Mouse (Mus musculus) heart, postnatal 25 days (tissue): ENCODE measurements around the gene Actr10. TPM values are rescaled to one million over a fixed set of nuclear protein-coding genes. Genes with fewer than 3 reads are reported as not detected.

ENCODE experiments used
- DNase-seq: peaks from one replicate; pipeline ENCODE4 v3.0.0; 2022; ENCODE audit warnings: low spot score
- intact Hi-C: fragments of 180-260 bp; cut with DNase I; formaldehyde crosslinking; loops from one replicate; pipeline ENCODE4 v1.15.1; 2025
- total RNA-seq, 2 experiments: library from RNA; stranded (reverse); gene quantifications; 2 replicates each; pipeline ENCODE4 v1.2.3; 2021

The Actr10 gene
- total RNA-seq, 2 experiments from 2014 or later = 133 to 135 TPM

DNA sequence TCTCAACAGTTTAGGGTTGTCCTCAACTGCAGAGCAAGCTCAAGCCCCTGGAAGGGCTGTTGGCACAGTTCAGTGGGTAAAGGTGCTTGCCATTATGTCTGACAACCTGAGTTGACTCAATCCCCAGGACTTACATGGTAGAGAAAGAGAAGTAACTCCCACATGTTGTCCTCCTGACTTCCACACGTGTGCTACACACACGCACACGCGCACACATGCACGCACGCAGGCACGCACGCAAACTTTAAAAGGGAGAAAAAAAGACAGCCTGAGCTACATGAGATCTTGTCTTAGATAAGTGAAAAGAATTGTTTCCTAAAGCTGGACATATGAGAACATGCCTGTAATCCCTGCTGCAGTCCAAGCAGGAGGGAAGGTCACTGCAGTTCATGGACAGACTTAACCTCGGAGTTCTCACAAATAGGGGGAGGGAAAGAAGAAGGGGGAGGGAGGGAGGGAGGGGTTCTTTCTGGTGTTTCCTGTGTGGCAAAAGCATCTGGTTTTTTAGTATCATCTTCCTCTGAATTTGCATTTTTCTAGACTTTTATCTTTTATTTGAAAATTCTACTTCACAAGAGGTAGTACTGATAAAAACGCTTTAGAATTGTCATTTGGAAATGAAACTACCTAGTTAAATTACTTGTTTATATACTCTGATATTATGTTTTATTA, 9.1 kb downstream of the Actr10 start:
- DNase-seq = no peak
- intact Hi-C loops = no loop called here

- DNase-seq = no peak
Observed at GRCm38 (mm10) chr12:70958640-70959039, 21.0 kb downstream of the Actr10 start.

GRCm38 (mm10) chr12:70967581-70967980, 29.9 kb downstream of the Actr10 start:
- DNase-seq = no peak
- intact Hi-C loops = loop anchor here (5.0 kb wide), 1 partner anchor 170 kb away; the partner anchor contains the start of genes 2700049A03Rik and Timm9

More at GRCm38 (mm10) chr12:70958640-70959039, 21.0 kb downstream of the Actr10 start:
- intact Hi-C loops = no loop called here

- peak; percentile 63 for DNase-seq
- intact Hi-C loops = loop anchor here (2.0 to 5.0 kb wide), 2 partner anchors 47 to 169 kb away; partner anchors contain the start of genes 2700049A03Rik, Arid4a and Timm9
Observed at GRCm38 (mm10) chr12:70968141-70968790, 30.6 kb downstream of the Actr10 start.

DNA sequence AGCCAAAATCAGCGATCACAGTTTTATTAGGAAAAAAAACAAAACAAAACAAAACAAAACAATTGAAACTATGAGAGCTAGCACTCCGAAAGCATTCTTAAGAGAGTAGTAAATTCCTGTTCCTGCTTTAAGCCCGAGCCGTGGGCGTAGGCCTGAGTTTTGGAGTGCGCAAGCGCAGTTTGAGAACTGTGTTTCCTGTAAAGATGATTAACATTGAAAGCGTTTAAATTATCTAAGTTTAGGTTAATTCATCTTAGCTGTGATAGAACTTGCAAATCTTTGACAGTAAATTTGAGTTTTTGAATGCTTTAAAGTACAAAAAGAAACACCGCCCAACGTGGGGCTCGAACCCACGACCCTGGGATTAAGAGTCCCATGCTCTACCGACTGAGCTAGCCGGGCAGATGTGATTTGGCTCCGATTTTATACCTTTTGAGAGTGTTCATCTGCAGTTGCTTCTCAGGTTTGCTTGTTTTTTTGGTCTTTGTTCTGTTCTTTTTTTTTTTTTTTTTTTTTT, 31.2 kb downstream of the Actr10 start:
- peak; percentile 71 for DNase-seq
- intact Hi-C loops = loop anchor here (2.0 to 5.0 kb wide), 2 partner anchors 46 to 168 kb away; partner anchors contain the start of genes 2700049A03Rik, Arid4a and Timm9

DNA sequence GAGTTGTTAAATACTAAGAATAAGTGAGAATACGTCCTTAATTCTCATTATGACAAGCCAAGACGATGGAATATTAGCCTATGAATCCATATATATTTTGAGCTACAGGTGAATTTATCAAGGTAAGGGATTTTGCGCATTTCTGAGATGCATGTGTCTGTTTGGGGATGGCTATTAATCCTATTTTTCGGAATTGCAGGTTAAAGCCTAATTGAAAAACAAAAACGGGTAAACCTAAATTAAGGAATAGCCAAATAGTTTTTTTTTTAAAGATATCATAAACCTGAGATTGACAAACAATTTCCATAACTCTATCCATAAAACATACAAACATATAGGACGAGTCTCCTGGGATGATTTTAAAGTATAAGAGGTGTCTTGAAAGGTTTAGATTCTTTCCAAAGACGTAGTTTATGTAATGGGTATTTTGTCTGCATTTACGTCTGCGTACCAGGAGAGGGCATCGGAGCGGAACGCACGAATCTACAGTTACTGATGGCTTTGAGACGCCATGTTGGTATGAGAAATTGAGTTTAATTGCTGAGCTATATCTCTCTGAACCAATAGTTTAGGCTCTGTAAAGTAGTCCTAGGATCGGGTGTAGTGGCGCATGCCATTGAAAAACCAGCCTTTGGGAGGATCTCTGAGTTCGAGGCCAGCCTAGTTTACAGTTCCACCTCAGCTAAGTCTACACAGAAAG, 32.0 kb downstream of the Actr10 start:
- DNase-seq = no peak
- intact Hi-C loops = loop anchor here (2.0 to 5.0 kb wide), 2 partner anchors 45 to 168 kb away; partner anchors contain the start of genes 2700049A03Rik, Arid4a and Timm9

DNA sequence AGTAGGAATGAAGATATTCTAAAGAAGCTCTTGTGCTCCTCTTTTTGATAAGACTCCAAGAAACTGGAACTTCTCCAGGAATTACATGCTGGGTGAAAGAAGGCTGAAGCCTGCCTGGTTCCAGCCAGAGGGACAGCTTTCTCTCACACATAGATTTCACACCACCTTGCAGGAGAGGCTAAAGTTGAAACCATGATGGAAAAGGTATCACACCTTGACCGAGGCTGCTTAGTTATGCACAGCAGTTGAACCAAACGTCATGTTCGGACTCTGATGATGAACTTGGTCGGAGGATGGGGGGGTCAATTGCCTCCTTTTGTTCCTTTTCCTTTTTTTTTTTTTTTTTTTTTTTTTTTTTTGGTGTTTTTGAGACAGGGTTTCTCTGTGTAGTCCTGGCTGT, 36.2 kb downstream of the Actr10 start:
- intact Hi-C loops = no loop called here
- DNase-seq = no peak

GRCm38 (mm10) chr12:70974441-70975266, 37.0 kb downstream of the Actr10 start, which contains the start of gene Psma3:
Gene Psma3, plus strand, starts transcription at chr12:70974621.
- DNase-seq = peak; percentile 88
- intact Hi-C loops = no loop called here

GRCm38 (mm10) chr12:70975406-70975805, 37.7 kb downstream of the Actr10 start:
- intact Hi-C loops = no loop called here
- DNase-seq = no peak

- DNase-seq = no peak
- intact Hi-C loops = no loop called here
Observed at GRCm38 (mm10) chr12:70975891-70976290, 38.2 kb downstream of the Actr10 start.

DNA sequence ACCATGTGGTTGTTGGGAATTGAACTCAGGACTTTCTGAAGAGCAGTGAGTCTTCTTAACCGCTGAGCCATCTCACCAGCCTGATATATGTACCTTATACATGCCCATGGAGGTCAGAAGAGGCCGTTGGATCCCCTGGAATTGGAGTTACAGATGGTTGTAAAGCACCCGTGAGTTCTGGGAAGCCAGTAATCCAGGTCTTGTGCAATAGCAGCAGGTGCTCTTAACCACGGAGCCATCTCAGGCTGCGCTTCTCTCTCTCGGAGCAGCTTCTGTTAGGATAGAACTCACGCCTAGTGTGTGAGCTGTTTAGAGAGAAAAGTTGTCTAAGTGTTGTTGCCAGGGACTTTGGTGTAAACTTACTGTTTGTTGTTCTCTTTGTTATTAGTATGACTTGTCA, 40.7 kb downstream of the Actr10 start:
- intact Hi-C loops = no loop called here
- DNase-seq = no peak

DNA sequence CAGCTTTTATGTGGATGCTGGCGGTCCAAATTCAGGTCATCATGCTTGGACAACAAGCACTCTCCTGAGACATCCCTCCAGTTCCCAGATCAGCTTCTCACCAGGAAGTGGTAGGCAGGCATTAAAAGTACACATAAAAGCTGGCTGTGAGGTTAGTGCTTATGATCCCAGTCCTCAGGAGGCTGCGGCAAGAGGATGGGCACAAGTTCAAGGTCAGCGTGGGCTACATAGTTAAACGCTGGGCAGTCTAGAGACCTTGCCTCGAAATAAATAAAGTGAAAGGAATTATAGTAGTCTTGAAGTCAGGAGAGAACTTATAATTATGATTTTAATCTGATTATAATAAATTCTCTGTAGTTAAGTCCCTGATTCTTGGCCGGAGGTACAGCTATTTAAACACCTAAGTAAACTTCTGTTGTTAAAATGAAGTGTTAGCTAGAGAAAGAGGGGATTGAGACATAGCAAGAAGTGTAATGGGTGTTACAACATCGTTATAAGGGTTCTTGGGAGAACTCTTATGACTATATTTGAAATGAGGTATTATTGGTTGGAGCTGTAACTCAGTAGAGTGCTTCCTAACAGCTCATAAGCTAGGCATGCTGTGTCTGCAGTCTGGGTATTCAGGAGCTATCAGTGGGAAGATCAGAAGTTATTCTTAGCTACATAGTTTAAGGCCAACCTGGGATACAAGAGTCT, 47.3 kb downstream of the Actr10 start:
- intact Hi-C loops = no loop called here
- DNase-seq = no peak

DNA sequence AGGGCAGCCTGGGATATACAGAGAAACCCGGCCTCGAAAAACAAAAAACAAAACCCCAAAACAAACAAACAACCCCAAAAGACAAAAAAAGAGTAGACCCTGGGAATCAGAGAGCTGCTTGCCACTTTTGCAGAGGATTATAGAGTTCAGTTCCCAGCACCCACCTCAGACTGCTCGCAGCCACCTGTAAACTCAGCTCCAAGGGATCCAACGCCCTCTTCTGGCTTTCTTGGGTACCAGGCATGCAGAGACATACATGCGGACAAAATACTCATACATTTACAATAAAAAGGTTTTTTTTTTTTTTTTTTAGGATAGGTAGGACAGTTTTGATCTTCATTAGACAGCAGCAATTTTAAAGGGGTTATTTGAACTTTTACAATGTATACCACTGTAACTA, 59.6 kb downstream of the Actr10 start:
- no peak for DNase-seq
- intact Hi-C loops = no loop called here

- intact Hi-C loops = no loop called here
- no peak for DNase-seq
Observed at GRCm38 (mm10) chr12:70999423-70999903, 61.8 kb downstream of the Actr10 start.

- intact Hi-C loops = no loop called here
- no peak for DNase-seq
Observed at GRCm38 (mm10) chr12:71000344-71000743, 62.7 kb downstream of the Actr10 start.

DNA sequence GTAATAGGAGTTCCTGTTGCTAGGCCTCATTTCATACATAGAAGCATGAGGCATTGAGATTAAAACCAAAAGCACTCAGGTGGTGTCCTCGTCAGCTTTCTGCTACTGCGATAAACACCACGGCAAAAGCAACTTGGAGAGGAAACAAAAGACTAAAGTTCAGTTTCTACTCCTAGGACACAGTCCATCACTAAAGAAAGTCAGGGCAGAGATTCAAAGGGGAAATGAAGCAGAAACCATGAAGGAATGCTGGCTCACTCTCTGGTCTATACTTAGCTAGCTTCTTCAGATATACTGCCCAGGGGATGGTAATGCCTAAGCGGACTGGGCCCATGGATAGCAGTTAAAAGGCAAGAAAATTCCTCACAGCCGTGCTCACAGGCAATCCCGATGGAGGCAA, 63.8 kb downstream of the Actr10 start:
- intact Hi-C loops = no loop called here
- no peak for DNase-seq

GRCm38 (mm10) chr12:71003760-71004426, 66.2 kb downstream of the Actr10 start:
- intact Hi-C loops = no loop called here

GRCm38 (mm10) chr12:71006141-71006540, 68.5 kb downstream of the Actr10 start:
- DNase-seq = no peak
- intact Hi-C loops = no loop called here

More at GRCm38 (mm10) chr12:71003760-71004426, 66.2 kb downstream of the Actr10 start:
- no peak for DNase-seq
